Mouse (Mus musculus): ENCODE measurements at regions not wholly inside any gene's neighbourhood (a gene's known extent, or its start where the extent isn't known, plus 50 kb on each side); places are given as distances from the start of the nearest gene placed in this dataset.

GRCm38 (mm10) chr8:8440903-8441302, 220.1 kb downstream of the Efnb2 start:
- peak; percentile 67; the same call in 1 of the 2 replicates for ATAC-seq (replicated peaks; ENCODE audit: insufficient number of reproducible peaks, insufficient read depth, low FRiP score, low read depth)
- 30% methylated on average over 8 of the region's 8 CpGs for WGBS
- Histone ChIP-seq H3K36me3 (no peaks in the 10 kb centered on the region), H3K27ac (peak overlapping the region; percentile 66), H3K4me2 (peak overlapping the region; percentile 58), H3K27me3 (no peaks in the 10 kb centered on the region), H3K4me3 (peak overlapping the region; percentile 31), H3K9me3 (replicated peaks) (no peaks in the 10 kb centered on the region), H3K9ac (0 out of 2 replicates have a peak overlapping the region, but pooled peaks have one; percentile 8), H3K4me1 (replicated peaks) (peaks cover 19% of the 10 kb centered on the region)

DNA sequence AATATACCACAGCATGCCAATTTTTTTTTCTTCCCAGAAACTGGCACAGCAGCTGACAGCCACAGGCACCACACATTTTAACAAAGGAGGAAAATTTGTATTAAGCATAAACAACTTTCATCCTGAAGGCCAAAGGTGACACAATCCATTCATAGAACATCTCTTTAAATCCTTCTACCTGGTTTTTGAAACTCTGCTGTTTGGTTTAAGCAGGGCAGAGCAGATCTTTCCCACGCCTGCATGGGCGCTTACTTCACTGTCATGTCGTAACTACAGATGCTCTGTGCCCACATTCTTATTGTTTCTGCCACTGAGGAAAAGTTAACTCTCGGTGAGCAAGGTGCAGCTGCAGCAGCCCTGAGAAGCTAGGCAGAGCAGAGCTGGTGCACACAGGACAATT, 234.8 kb downstream of the Efnb2 start:
- Histone ChIP-seq H3K36me3 (no peaks in the 10 kb centered on the region), H3K4me2 (no peak overlapping the region), H3K27me3 (no peaks in the 10 kb centered on the region), H3K27ac (no peak overlapping the region), H3K9me3 (replicated peaks) (no peaks in the 10 kb centered on the region), H3K4me3 (no peak overlapping the region), H3K9ac (no peak overlapping the region), H3K4me1 (replicated peaks) (peaks cover 6% of the 10 kb centered on the region; the same call in 1 of the 2 replicates)
- ATAC-seq (replicated peaks; ENCODE audit: insufficient number of reproducible peaks, insufficient read depth, low FRiP score, low read depth) = no peak
- WGBS = 69% methylated on average over 4 of the region's 4 CpGs

GRCm38 (mm10) chr8:8423443-8423842, 237.6 kb downstream of the Efnb2 start:
- 93% methylated on average over 2 of the region's 2 CpGs for whole genome bisulfite sequencing
- H3K4me1 ChIP-seq (replicated peaks) = peaks cover 6% of the 10 kb centered on the region; the same call in 1 of the 2 replicates
- no peak overlapping the region for H3K27ac ChIP-seq
- H3K9ac ChIP-seq = no peak overlapping the region
- no peak overlapping the region for H3K4me2 ChIP-seq
- H3K27me3 ChIP-seq = no peaks in the 10 kb centered on the region
- no peak for ATAC-seq (replicated peaks; ENCODE audit: insufficient number of reproducible peaks, insufficient read depth, low FRiP score, low read depth)
- H3K36me3 ChIP-seq = no peaks in the 10 kb centered on the region
- H3K9me3 ChIP-seq (replicated peaks) = no peaks in the 10 kb centered on the region
- H3K4me3 ChIP-seq = no peak overlapping the region

GRCm38 (mm10) chr8:8421713-8422112, 239.3 kb downstream of the Efnb2 start:
- 36% methylated on average over 5 of the region's 5 CpGs for WGBS
- H3K9ac ChIP-seq = no peak overlapping the region
- no peaks in the 10 kb centered on the region for H3K36me3 ChIP-seq
- H3K9me3 ChIP-seq (replicated peaks) = no peaks in the 10 kb centered on the region
- no peaks in the 10 kb centered on the region for H3K27me3 ChIP-seq
- no peak overlapping the region for H3K4me2 ChIP-seq
- no peak overlapping the region for H3K4me3 ChIP-seq
- peak; percentile 70; the same call in 1 of the 2 replicates for ATAC-seq (replicated peaks; ENCODE audit: insufficient number of reproducible peaks, insufficient read depth, low FRiP score, low read depth)
- H3K27ac ChIP-seq = no peak overlapping the region
- H3K4me1 ChIP-seq (replicated peaks) = peaks cover 6% of the 10 kb centered on the region; the same call in 1 of the 2 replicates

- H3K27me3 ChIP-seq = no peaks in the 10 kb centered on the region
- no peak overlapping the region for H3K4me2 ChIP-seq
- no peak overlapping the region for H3K4me3 ChIP-seq
- WGBS = 74% methylated on average over 15 of the region's 15 CpGs
- ATAC-seq (replicated peaks; ENCODE audit: insufficient number of reproducible peaks, insufficient read depth, low FRiP score, low read depth) = no peak
- H3K9ac ChIP-seq = no peak overlapping the region
- no peaks in the 10 kb centered on the region for H3K9me3 ChIP-seq (replicated peaks)
- H3K36me3 ChIP-seq = no peaks in the 10 kb centered on the region
- peaks cover 6% of the 10 kb centered on the region; the same call in 1 of the 2 replicates for H3K4me1 ChIP-seq (replicated peaks)
- H3K27ac ChIP-seq = no peak overlapping the region
Observed at GRCm38 (mm10) chr8:8419360-8420330, 241.4 kb downstream of the Efnb2 start.

DNA sequence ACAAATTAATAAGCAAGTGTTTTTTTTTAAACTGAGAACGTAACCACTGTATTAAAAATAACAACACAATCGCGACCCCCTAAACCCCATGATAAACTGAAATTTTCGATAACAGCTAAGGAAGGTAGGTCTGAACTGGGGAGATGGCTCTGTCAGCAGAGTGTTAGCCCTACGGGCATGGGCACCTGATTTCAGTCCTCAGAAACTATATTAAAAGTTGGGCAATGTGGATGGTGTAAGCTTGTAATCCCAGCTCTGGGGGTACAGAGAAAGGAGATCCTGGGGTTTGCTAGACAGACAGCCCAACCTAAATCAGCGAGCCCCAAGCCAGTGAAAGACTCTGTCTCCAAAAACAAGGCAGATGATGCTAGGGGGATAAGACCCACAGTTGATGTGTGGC, 242.1 kb downstream of the Efnb2 start:
- Histone ChIP-seq H3K9ac (no peak overlapping the region), H3K4me2 (no peak overlapping the region), H3K27me3 (no peaks in the 10 kb centered on the region), H3K36me3 (no peaks in the 10 kb centered on the region), H3K9me3 (replicated peaks) (no peaks in the 10 kb centered on the region), H3K4me1 (replicated peaks) (peaks cover 6% of the 10 kb centered on the region; the same call in 1 of the 2 replicates), H3K4me3 (no peak overlapping the region), H3K27ac (no peak overlapping the region)
- ATAC-seq (replicated peaks; ENCODE audit: insufficient number of reproducible peaks, insufficient read depth, low FRiP score, low read depth) = no peak
- WGBS = 85% methylated on average over 6 of the region's 6 CpGs

GRCm38 (mm10) chr8:8418525-8418924, 242.5 kb downstream of the Efnb2 start:
- Histone ChIP-seq H3K36me3 (no peaks in the 10 kb centered on the region), H3K4me1 (replicated peaks) (peaks cover 6% of the 10 kb centered on the region; the same call in 1 of the 2 replicates), H3K4me2 (no peak overlapping the region), H3K4me3 (no peak overlapping the region), H3K27ac (no peak overlapping the region), H3K27me3 (no peaks in the 10 kb centered on the region), H3K9ac (no peak overlapping the region), H3K9me3 (replicated peaks) (no peaks in the 10 kb centered on the region)
- no peak for ATAC-seq (replicated peaks; ENCODE audit: insufficient number of reproducible peaks, insufficient read depth, low FRiP score, low read depth)
- 88% methylated on average over 2 of the region's 2 CpGs for WGBS

DNA sequence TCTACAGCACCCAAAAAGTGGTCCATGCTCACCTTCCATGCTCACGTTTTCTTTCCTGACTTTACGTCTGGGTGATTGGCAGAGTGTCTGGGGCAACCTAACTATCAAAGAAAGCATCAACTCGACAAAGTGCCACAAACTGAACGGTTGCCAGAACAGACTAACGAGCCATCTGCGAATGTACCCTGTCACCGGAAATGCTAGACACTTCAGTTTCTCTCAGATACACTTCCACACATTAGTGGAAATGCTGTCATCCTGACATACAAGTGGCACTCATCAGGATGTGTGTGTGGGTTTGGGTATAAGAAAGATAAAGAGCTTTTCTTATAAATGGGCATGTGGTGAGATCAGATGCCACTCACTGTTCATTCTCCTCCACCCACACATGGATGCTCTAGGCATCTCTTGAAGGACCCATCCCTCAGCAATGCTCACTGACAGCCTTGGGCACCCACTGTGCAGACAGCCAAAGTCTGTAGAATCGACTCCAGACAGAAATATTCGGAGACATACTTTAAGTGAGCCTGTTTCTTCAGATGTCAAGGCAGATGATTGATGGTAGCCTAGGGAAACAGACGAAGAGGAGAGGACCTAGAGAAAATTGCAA, 244.8 kb downstream of the Efnb2 start:
- no peaks in the 10 kb centered on the region for H3K36me3 ChIP-seq
- H3K9ac ChIP-seq = no peak overlapping the region
- no peaks in the 10 kb centered on the region for H3K4me1 ChIP-seq (replicated peaks)
- no peak overlapping the region for H3K4me3 ChIP-seq
- H3K9me3 ChIP-seq (replicated peaks) = no peaks in the 10 kb centered on the region
- ATAC-seq (replicated peaks; ENCODE audit: insufficient number of reproducible peaks, insufficient read depth, low FRiP score, low read depth) = no peak
- H3K27me3 ChIP-seq = no peaks in the 10 kb centered on the region
- WGBS = 42% methylated on average over 10 of the region's 10 CpGs
- no peak overlapping the region for H3K4me2 ChIP-seq
- H3K27ac ChIP-seq = no peak overlapping the region

DNA sequence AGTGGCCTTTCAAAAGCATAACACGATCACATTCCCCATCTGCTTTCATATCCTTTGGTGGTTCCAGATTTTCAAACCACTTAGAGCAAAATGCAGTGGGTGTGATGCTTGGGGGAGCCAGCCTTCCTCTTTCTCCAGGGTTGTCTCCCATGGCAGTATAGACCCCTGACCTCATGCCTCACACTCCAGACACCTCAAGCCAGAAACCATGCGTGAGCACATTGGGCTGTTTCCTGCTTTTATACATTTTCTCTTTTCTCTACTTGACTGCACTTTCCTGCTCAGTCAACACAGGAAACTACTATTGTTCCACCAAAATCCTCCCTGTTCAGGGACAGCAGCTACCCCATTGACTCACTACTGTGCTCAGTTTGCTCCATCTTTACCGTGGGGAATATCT, 253.7 kb downstream of the Efnb2 start:
- Histone ChIP-seq H3K27ac (peak overlapping the region; percentile 12; the same call in 1 of the 2 replicates), H3K4me2 (no peak overlapping the region), H3K9me3 (replicated peaks) (no peaks in the 10 kb centered on the region), H3K4me3 (no peak overlapping the region), H3K36me3 (no peaks in the 10 kb centered on the region), H3K9ac (no peak overlapping the region), H3K4me1 (replicated peaks) (no peaks in the 10 kb centered on the region), H3K27me3 (no peaks in the 10 kb centered on the region)
- WGBS = 67% methylated on average over 3 of the region's 3 CpGs
- 0 out of 2 replicates have a peak, but pooled peaks have one; percentile 10 for ATAC-seq (replicated peaks; ENCODE audit: insufficient number of reproducible peaks, insufficient read depth, low FRiP score, low read depth)

DNA sequence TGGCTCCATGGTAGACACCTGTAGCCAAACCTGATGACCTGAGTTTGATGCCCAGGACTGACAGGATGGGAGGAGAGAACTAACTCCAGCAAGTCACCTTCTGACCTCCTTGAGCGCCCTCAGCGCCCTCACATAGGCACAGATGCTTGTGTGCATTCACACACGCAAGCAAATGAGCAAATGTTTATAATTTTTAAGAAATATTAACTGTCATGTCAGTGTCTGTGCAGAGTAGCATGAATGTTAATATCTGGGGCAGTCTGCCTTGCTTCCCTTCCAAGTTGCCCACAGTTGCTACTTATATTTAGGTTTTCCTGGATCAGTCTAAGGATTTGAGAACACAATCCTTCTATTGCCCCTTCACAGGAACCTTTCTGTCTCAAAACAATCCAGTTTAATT, 257.6 kb downstream of the Efnb2 start:
- Histone ChIP-seq H3K4me3 (no peak overlapping the region), H3K27me3 (no peaks in the 10 kb centered on the region), H3K36me3 (no peaks in the 10 kb centered on the region), H3K9ac (no peak overlapping the region), H3K4me1 (replicated peaks) (no peaks in the 10 kb centered on the region), H3K4me2 (no peak overlapping the region), H3K9me3 (replicated peaks) (no peaks in the 10 kb centered on the region), H3K27ac (no peak overlapping the region)
- no peak for ATAC-seq (replicated peaks; ENCODE audit: insufficient number of reproducible peaks, insufficient read depth, low FRiP score, low read depth)
- WGBS = 88% methylated on average over 3 of the region's 3 CpGs

- Histone ChIP-seq H3K4me2 (no peak overlapping the region), H3K9me3 (replicated peaks) (no peaks in the 10 kb centered on the region), H3K9ac (no peak overlapping the region), H3K4me1 (replicated peaks) (no peaks in the 10 kb centered on the region), H3K36me3 (no peaks in the 10 kb centered on the region), H3K4me3 (no peak overlapping the region), H3K27me3 (no peaks in the 10 kb centered on the region), H3K27ac (no peak overlapping the region)
- 70% methylated on average over 5 of the region's 5 CpGs for WGBS
- ATAC-seq (replicated peaks; ENCODE audit: insufficient number of reproducible peaks, insufficient read depth, low FRiP score, low read depth) = no peak
Observed at GRCm38 (mm10) chr8:8392303-8392702, 268.7 kb downstream of the Efnb2 start.

Measured in heart, embryonic 15.5 days (tissue).